Mouse (Mus musculus) MEL (cell line): ENCODE data around the gene Arfgap2. TPM values are rescaled to one million over a fixed set of nuclear protein-coding genes. Genes with fewer than 3 reads are reported as not detected.

Experiments used
- DNase-seq: peaks from one replicate; pipeline ENCODE4 v3.0.0; 2011; ENCODE audit warnings: low read depth, low spot score
- H3K27ac ChIP-seq: 2 replicates; pipeline ENCODE4 v1.5.1; 2012; ENCODE audit warnings: low read depth, mild to moderate bottlenecking, control low read depth, low read length, moderate library complexity; ENCODE audit not compliant: control insufficient read depth
- H3K27me3 ChIP-seq, 2 experiments: fragments of 150-350 bp in 1 of 2; sonication (generic) in 1 of 2; 2 replicates each; pipeline ENCODE4 v1.6.1; 2012; ENCODE audit warnings: low read length in 2 of 2, mild to moderate bottlenecking in 2 of 2, improper control_type of control experiment in 1 of 2, moderate library complexity in 1 of 2; ENCODE audit not compliant: insufficient read depth in 2 of 2, control insufficient read depth in 1 of 2
- H3K36me3 ChIP-seq, 2 experiments: 2 replicates each; pipeline ENCODE4 v1.6.1; 2012 to 2014; ENCODE audit warnings: low read length in 2 of 2, improper control_type of control experiment in 1 of 2, inconsistent platforms in 1 of 2, mild to moderate bottlenecking in 1 of 2; ENCODE audit not compliant: insufficient read depth in 2 of 2, control insufficient read depth in 1 of 2
- H3K4me1 ChIP-seq, 2 experiments: fragments of 150-350 bp in 1 of 2; sonication (generic) in 1 of 2; 2 replicates each; pipeline ENCODE4 v1.6.1; 2012; ENCODE audit warnings: low read length in 2 of 2, improper control_type of control experiment in 1 of 2, mild to moderate bottlenecking in 1 of 2; ENCODE audit not compliant: insufficient read depth in 2 of 2, control insufficient read depth in 1 of 2
- H3K4me3 ChIP-seq, 2 experiments: fragments of 150-350 bp in 1 of 2; sonication (generic) in 1 of 2; 2 replicates each; pipeline ENCODE4 v1.5.1; 2012; ENCODE audit warnings: low read depth in 2 of 2, low read length in 2 of 2, mild to moderate bottlenecking in 2 of 2, moderate library complexity in 2 of 2, control low read depth in 1 of 2, improper control_type of control experiment in 1 of 2; ENCODE audit not compliant: control insufficient read depth in 1 of 2, insufficient read depth in 1 of 2
- H3K79me2 ChIP-seq: 2 replicates; pipeline ENCODE4 v1.6.1; 2012; ENCODE audit warnings: mild to moderate bottlenecking, low read length, moderate library complexity; ENCODE audit not compliant: control insufficient read depth, poor library complexity, insufficient read depth
- H3K9ac ChIP-seq: 2 replicates; pipeline ENCODE4 v1.6.1; 2012; ENCODE audit warnings: low read depth, mild to moderate bottlenecking, control low read depth, low read length, moderate library complexity; ENCODE audit not compliant: control insufficient read depth, poor library complexity, severe bottlenecking
- H3K9me3 ChIP-seq: fragments of 150-350 bp; sonication (generic); replicated peaks from 2 replicates; pipeline ENCODE4 v1.6.1; 2012; ENCODE audit warnings: mild to moderate bottlenecking, low read length, improper control_type of control experiment, moderate library complexity; ENCODE audit not compliant: insufficient read depth
- CHD2 ChIP-seq: IDR thresholded peaks from 2 replicates; pipeline ENCODE4 v1.6.1; 2011; ENCODE audit warnings: low read length, improper control_type of control experiment
- CTCF ChIP-seq, 3 experiments: IDR thresholded peaks in 2 of 3; conservative IDR thresholded peaks in 1 of 3; 2 replicates each; pipeline ENCODE4 v1.5.1; 2011 to 2012; ENCODE audit warnings: low read length in 3 of 3, low read depth in 2 of 3, mild to moderate bottlenecking in 2 of 3, improper control_type of control experiment in 1 of 3, inconsistent platforms in 1 of 3, mixed read lengths in 1 of 3, moderate library complexity in 1 of 3; ENCODE audit not compliant: control insufficient read depth in 1 of 3, insufficient read depth in 1 of 3, poor library complexity in 1 of 3, severe bottlenecking in 1 of 3
- ETS1 ChIP-seq: IDR thresholded peaks from 2 replicates; pipeline ENCODE4 v1.6.1; 2012; ENCODE audit warnings: low read depth, mild to moderate bottlenecking, inconsistent platforms, low read length, improper control_type of control experiment, moderate library complexity
- GABPA ChIP-seq: IDR thresholded peaks from 2 replicates; pipeline ENCODE4 v1.6.1; 2012; ENCODE audit warnings: low read depth, mild to moderate bottlenecking, inconsistent platforms, low read length, improper control_type of control experiment, moderate library complexity
- HCFC1 ChIP-seq: IDR thresholded peaks from 2 replicates; pipeline ENCODE4 v1.6.1; 2012; ENCODE audit warnings: low read depth, mild to moderate bottlenecking, inconsistent platforms, low read length, improper control_type of control experiment, moderate library complexity
- JUND ChIP-seq: IDR thresholded peaks from 2 replicates; pipeline ENCODE4 v1.6.1; 2011; ENCODE audit warnings: low read depth, mild to moderate bottlenecking, improper control_type of control experiment, low read length
- KAT2A ChIP-seq: conservative IDR thresholded peaks from 2 replicates; pipeline ENCODE4 v1.6.1; 2012; ENCODE audit warnings: low read depth, low read length, improper control_type of control experiment, inconsistent platforms
- MAFK ChIP-seq: IDR thresholded peaks from 2 replicates; pipeline ENCODE4 v1.6.1; 2011; ENCODE audit warnings: low read depth, mild to moderate bottlenecking, low read length, improper control_type of control experiment, borderline replicate concordance
- MAX ChIP-seq: IDR thresholded peaks from 2 replicates; pipeline ENCODE4 v1.6.1; 2011; ENCODE audit warnings: low read length, improper control_type of control experiment
- MAZ ChIP-seq: IDR thresholded peaks from 2 replicates; pipeline ENCODE4 v1.6.1; 2012; ENCODE audit warnings: low read depth, mild to moderate bottlenecking, inconsistent platforms, low read length, improper control_type of control experiment
- MXI1 ChIP-seq: IDR thresholded peaks from 2 replicates; pipeline ENCODE4 v1.6.1; 2011; ENCODE audit warnings: mild to moderate bottlenecking, low read depth, low read length, improper control_type of control experiment
- MYB ChIP-seq: IDR thresholded peaks from 2 replicates; pipeline ENCODE4 v1.6.1; 2011; ENCODE audit warnings: mild to moderate bottlenecking, low read depth, low read length, improper control_type of control experiment
- MYC ChIP-seq: IDR thresholded peaks from 2 replicates; pipeline ENCODE4 v1.6.1; 2011; ENCODE audit warnings: low read depth, mild to moderate bottlenecking, low read length, improper control_type of control experiment, moderate library complexity
- NELFE ChIP-seq: IDR thresholded peaks from 2 replicates; pipeline ENCODE4 v1.6.1; 2011; ENCODE audit warnings: low read depth, low read length, improper control_type of control experiment
- NRF1 ChIP-seq: IDR thresholded peaks from 2 replicates; pipeline ENCODE4 v1.6.1; 2014; ENCODE audit warnings: low read depth, mild to moderate bottlenecking, inconsistent platforms, low read length, improper control_type of control experiment, moderate library complexity; ENCODE audit not compliant: poor library complexity, insufficient read depth, severe bottlenecking
- POLR2A ChIP-seq, 2 experiments: IDR thresholded peaks; 2 replicates each; pipeline ENCODE4 v1.6.1; 2011 to 2012; ENCODE audit warnings: low read length in 2 of 2, mild to moderate bottlenecking in 2 of 2, control low read depth in 1 of 2, improper control_type of control experiment in 1 of 2, low read depth in 1 of 2, moderate library complexity in 1 of 2; ENCODE audit not compliant: control insufficient read depth in 1 of 2, insufficient read depth in 1 of 2, poor library complexity in 1 of 2
- POLR2AphosphoS5 ChIP-seq: IDR thresholded peaks from 2 replicates; pipeline ENCODE4 v1.6.1; 2012; ENCODE audit warnings: low read depth, borderline replicate concordance, mild to moderate bottlenecking, inconsistent platforms, low read length, moderate library complexity, mixed read lengths
- RAD21 ChIP-seq: IDR thresholded peaks from 2 replicates; pipeline ENCODE4 v1.6.1; 2011; ENCODE audit warnings: mild to moderate bottlenecking, low read depth, low read length, improper control_type of control experiment
- SMC3 ChIP-seq: IDR thresholded peaks from 2 replicates; pipeline ENCODE4 v1.6.1; 2011; ENCODE audit warnings: low read depth, low read length, improper control_type of control experiment
- TAL1 ChIP-seq: IDR thresholded peaks from 2 replicates; pipeline ENCODE4 v1.6.1; 2012; ENCODE audit warnings: mild to moderate bottlenecking, inconsistent platforms, low read length, moderate library complexity, mixed read lengths
- TBP ChIP-seq: IDR thresholded peaks from 2 replicates; pipeline ENCODE4 v1.8.0; 2011; ENCODE audit warnings: low read depth, low read length, improper control_type of control experiment
- TCF12 ChIP-seq: IDR thresholded peaks from 2 replicates; pipeline ENCODE4 v1.6.1; 2014; ENCODE audit warnings: low read depth, mild to moderate bottlenecking, inconsistent platforms, low read length, improper control_type of control experiment, moderate library complexity
- ZC3H11A ChIP-seq: IDR thresholded peaks from 2 replicates; pipeline ENCODE4 v1.6.1; 2012; ENCODE audit warnings: low read depth, mild to moderate bottlenecking, inconsistent platforms, low read length, improper control_type of control experiment
- ZMIZ1 ChIP-seq: IDR thresholded peaks from 2 replicates; pipeline ENCODE4 v1.6.1; 2012; ENCODE audit warnings: low read depth, mild to moderate bottlenecking, inconsistent platforms, low read length, improper control_type of control experiment, moderate library complexity
- polyA plus RNA-seq, 2 experiments: library from polyadenylated mRNA; stranded (reverse) in 1 of 2; unstranded in 1 of 2; fragments of >175 nt in 1 of 2; fragments of >200 nt in 1 of 2; gene quantifications; 2 replicates each; pipeline versions ENCODE4 v1.2.1 to v1.2.4; 2012; ENCODE audit warnings: low replicate concordance in 2 of 2, low read depth in 1 of 2; ENCODE audit not compliant: insufficient read length in 2 of 2, insufficient read depth in 1 of 2, missing spikeins in 1 of 2
- total RNA-seq: library from RNA; depleted of rRNA; stranded (reverse); fragments of 300-350 nt; gene quantifications from 2 replicates; pipeline ENCODE4 v1.2.3, GENCODE M21; 2012

The Arfgap2 gene
- total and polyA plus RNA-seq, 3 experiments: 73.1 to 80.2 TPM; not detected in 1

DNA sequence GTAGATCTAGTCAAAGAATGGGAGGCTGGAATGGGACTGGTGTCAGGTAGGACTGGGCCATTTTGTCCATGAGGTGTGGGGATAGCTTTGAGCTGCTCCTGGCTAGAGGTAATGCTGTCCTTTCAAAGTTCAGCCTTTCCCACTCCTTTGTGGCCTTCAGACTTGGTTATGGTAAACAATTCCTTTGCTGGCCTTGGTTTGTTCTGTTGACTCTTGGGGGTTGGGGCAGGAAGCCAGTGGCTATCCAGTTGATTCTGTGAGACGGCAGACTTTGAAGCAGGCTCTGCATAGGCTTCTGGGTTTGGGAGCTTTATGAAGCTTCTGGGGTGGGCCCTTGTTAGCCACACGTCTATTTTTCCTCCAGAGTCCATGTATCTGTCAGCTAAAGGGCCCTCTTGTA, 3.9 kb downstream of the Arfgap2 start:
- no peak overlapping the region for H3K9ac ChIP-seq
- peaks cover 17% of the 10 kb centered on the region for H3K79me2 ChIP-seq
- no peak overlapping the region for H3K4me3 ChIP-seq
- peaks cover 10 to 17% of the 10 kb centered on the region in 2 experiments for H3K36me3 ChIP-seq
- TF ChIP-seq MAZ (no peak), MYB (no peak), POLR2A (IDR thresholded peaks at IDR 0.05; ENCODE audit: control insufficient read depth in 1 of 2, insufficient read depth in 1 of 2, low read depth in 1 of 2, low read length in 2 of 2, poor library complexity in 1 of 2) (no peak), MAFK (no peak), CHD2 (no peak), SMC3 (no peak), NELFE (no peak), CTCF (IDR thresholded peaks at IDR 0.05 in 2 of 3, conservative IDR thresholded peaks at IDR 0.05 in 1 of 3; ENCODE audit: control insufficient read depth in 1 of 3, insufficient read depth in 1 of 3, low read depth in 2 of 3, low read length in 3 of 3, poor library complexity in 1 of 3, severe bottlenecking in 1 of 3) (no peak), ZC3H11A (no peak), RAD21 (no peak), KAT2A (no peak), POLR2AphosphoS5 (no peak), TBP (no peak), ETS1 (no peak)
- H3K4me1 ChIP-seq: peaks cover 2 to 13% of the 10 kb centered on the region in 2 experiments; a peak in 3 of 4 replicates
- H3K27me3 ChIP-seq: no peaks in the 10 kb centered on the region
- no peak for DNase-seq
- H3K9me3 ChIP-seq: no peaks in the 10 kb centered on the region
- H3K27ac ChIP-seq: no peak overlapping the region

GRCm38 (mm10) chr2:91269687-91270133, 4.9 kb downstream of the Arfgap2 start:
- H3K27me3 ChIP-seq: no peaks in the 10 kb centered on the region
- H3K79me2 ChIP-seq: peaks cover 17% of the 10 kb centered on the region
- TF ChIP-seq CHD2 (no peak), GABPA (no peak), RAD21 (no peak), MAX (no peak), TCF12 (no peak), NELFE (no peak), POLR2A (IDR thresholded peaks at IDR 0.05; ENCODE audit: control insufficient read depth in 1 of 2, insufficient read depth in 1 of 2, low read depth in 1 of 2, low read length in 2 of 2, poor library complexity in 1 of 2) (no peak), JUND (no peak), HCFC1 (no peak), NRF1 (no peak), MYB (no peak), ZMIZ1 (no peak), TAL1 (no peak), MXI1 (no peak), MYC (no peak)
- H3K4me3 ChIP-seq: no peak overlapping the region
- H3K4me1 ChIP-seq: peaks cover 2 to 7% of the 10 kb centered on the region in 2 experiments; a peak in 2 of 4 replicates
- H3K27ac ChIP-seq: no peak overlapping the region
- H3K36me3 ChIP-seq: peaks cover 8 to 21% of the 10 kb centered on the region in 2 experiments
- H3K9ac ChIP-seq: no peak overlapping the region
- no peaks in the 10 kb centered on the region for H3K9me3 ChIP-seq
- DNase-seq: no peak
